Mouse (Mus musculus) heart, embryonic 15.5 days (tissue): ENCODE data around the gene Dmrt2. TPM values are rescaled to one million over a fixed set of nuclear protein-coding genes. Genes with fewer than 3 reads are reported as not detected.

ENCODE experiments used
- ATAC-seq: fragments of 200-750 bp; cut with Nextera tagmentation; replicated peaks from 2 replicates; pipeline ENCODE4 v1.8.0; 2017; ENCODE audit warnings: low read depth, moderate TSS enrichment; ENCODE audit not compliant: insufficient number of reproducible peaks, insufficient read depth, low FRiP score
- H3K27ac ChIP-seq: fragments of 300-500 bp; sonication (generic); 2 replicates; pipeline ENCODE4 v1.5.1; 2015; ENCODE audit warnings: mild to moderate bottlenecking, inconsistent platforms
- H3K27me3 ChIP-seq: fragments of 300-500 bp; sonication (generic); 2 replicates; pipeline ENCODE4 v1.6.1; 2015; ENCODE audit warnings: inconsistent platforms
- H3K36me3 ChIP-seq: fragments of 300-500 bp; sonication (generic); 2 replicates; pipeline ENCODE4 v1.6.1; 2015; ENCODE audit warnings: mild to moderate bottlenecking, inconsistent platforms
- H3K4me1 ChIP-seq: fragments of 300-500 bp; sonication (generic); replicated peaks from 2 replicates; pipeline ENCODE4 v1.6.1; 2015; ENCODE audit warnings: inconsistent platforms
- H3K4me2 ChIP-seq: fragments of 300-500 bp; sonication (generic); 2 replicates; pipeline ENCODE4 v1.6.1; 2015; ENCODE audit warnings: inconsistent platforms, mild to moderate bottlenecking, moderate library complexity
- H3K4me3 ChIP-seq: fragments of 300-500 bp; sonication (generic); 2 replicates; pipeline ENCODE4 v1.5.1; 2015; ENCODE audit warnings: mild to moderate bottlenecking, inconsistent platforms
- H3K9ac ChIP-seq: fragments of 300-500 bp; sonication (generic); 2 replicates; pipeline ENCODE4 v1.6.1; 2015; ENCODE audit warnings: mild to moderate bottlenecking, inconsistent platforms
- H3K9me3 ChIP-seq: fragments of 300-500 bp; sonication (generic); replicated peaks from 2 replicates; pipeline ENCODE4 v1.6.1; 2016; ENCODE audit warnings: inconsistent platforms
- WGBS: fragments of 180-500 bp; shearing (Covaris S2); methylation state at CpG from one replicate; pipeline ENCODE4 v1.1.7; 2015; ENCODE audit warnings: mixed read lengths; 5-methylcytosine and 5-hydroxymethylcytosine counted together
- polyA plus RNA-seq: library from polyadenylated mRNA; unstranded; fragments of >200 nt; fragmentation: Nextera tagmentation; extraction: Ambion mirVana; gene quantifications from 2 replicates; pipeline ENCODE4 v1.2.1, GENCODE M21; 2015

Dmrt2 gene
- polyA plus RNA-seq, 1 experiment from 2014 or later, result 0.79 TPM

- no peaks in the 10 kb centered on the region for H3K36me3 ChIP-seq
- 54% methylated on average over 12 of the region's 12 CpGs for WGBS
- no peak overlapping the region for H3K4me2 ChIP-seq
- H3K9me3 ChIP-seq, result no peaks in the 10 kb centered on the region
- 0 out of 2 replicates have a peak, but pooled peaks cover 9% of the 10 kb centered on the region for H3K27me3 ChIP-seq
- H3K4me1 ChIP-seq, result no peaks in the 10 kb centered on the region
- no peak for ATAC-seq
- H3K27ac ChIP-seq, result no peak overlapping the region
- H3K9ac ChIP-seq, result no peak overlapping the region
- H3K4me3 ChIP-seq, result no peak overlapping the region
Observed at GRCm38 (mm10) chr19:25654034-25654749, 18.0 kb upstream of the Dmrt2 start.

GRCm38 (mm10) chr19:25665486-25666339 is 6.5 kb upstream of the Dmrt2 start:
- Histone ChIP-seq H3K9me3 (no peaks in the 10 kb centered on the region), H3K4me1 (peaks cover 7% of the 10 kb centered on the region; the same call in 1 of the 2 replicates), H3K9ac (peak overlapping the region; percentile 31; the same call in 1 of the 2 replicates), H3K27ac (no peak overlapping the region), H3K4me3 (peak overlapping the region; percentile 10; the same call in 1 of the 2 replicates), H3K4me2 (peak overlapping the region; percentile 41), H3K27me3 (peaks cover 78% of the 10 kb centered on the region), H3K36me3 (no peaks in the 10 kb centered on the region)
- WGBS, result 4% methylated on average over 31 of the region's 31 CpGs
- ATAC-seq, result no peak

GRCm38 (mm10) chr19:25667836-25668235 is 4.4 kb upstream of the Dmrt2 start:
- 15% methylated on average over 4 of the region's 4 CpGs for WGBS
- Histone ChIP-seq H3K9ac (no peak overlapping the region), H3K4me1 (peaks cover 20% of the 10 kb centered on the region), H3K27ac (no peak overlapping the region), H3K27me3 (peaks cover 90% of the 10 kb centered on the region), H3K36me3 (no peaks in the 10 kb centered on the region), H3K9me3 (no peaks in the 10 kb centered on the region), H3K4me3 (no peak overlapping the region), H3K4me2 (no peak overlapping the region)
- ATAC-seq, result no peak

- peaks cover 36% of the 10 kb centered on the region for H3K4me1 ChIP-seq
- H3K9ac ChIP-seq, result no peak overlapping the region
- ATAC-seq, result no peak
- no peak overlapping the region for H3K4me2 ChIP-seq
- H3K36me3 ChIP-seq, result no peaks in the 10 kb centered on the region
- H3K4me3 ChIP-seq, result no peak overlapping the region
- no peak overlapping the region for H3K27ac ChIP-seq
- H3K27me3 ChIP-seq, result peaks cover 96% of the 10 kb centered on the region
- no peaks in the 10 kb centered on the region for H3K9me3 ChIP-seq
- 8% methylated on average over 3 of the region's 3 CpGs for WGBS
Observed at GRCm38 (mm10) chr19:25669593-25670248, 2.5 kb upstream of the Dmrt2 start.

GRCm38 (mm10) chr19:25670571-25671285 is 1.5 kb upstream of the Dmrt2 start:
- no peak for ATAC-seq
- no peak overlapping the region for H3K4me2 ChIP-seq

GRCm38 (mm10) chr19:25671681-25672080 is 530 bp upstream of the Dmrt2 start:
- Histone ChIP-seq H3K36me3 (no peaks in the 10 kb centered on the region), H3K4me1 (peaks cover 29% of the 10 kb centered on the region), H3K9me3 (no peaks in the 10 kb centered on the region)

More at GRCm38 (mm10) chr19:25670571-25671285, 1.5 kb upstream of the Dmrt2 start:
- H3K27me3 ChIP-seq, result peaks cover 96% of the 10 kb centered on the region
- H3K9ac ChIP-seq, result no peak overlapping the region
- 4% methylated on average over 17 of the region's 17 CpGs for WGBS
- peak overlapping the region; percentile 8; the same call in 1 of the 2 replicates for H3K4me3 ChIP-seq
- no peaks in the 10 kb centered on the region for H3K36me3 ChIP-seq
- H3K27ac ChIP-seq, result no peak overlapping the region
- peaks cover 34% of the 10 kb centered on the region for H3K4me1 ChIP-seq
- no peaks in the 10 kb centered on the region for H3K9me3 ChIP-seq

GRCm38 (mm10) chr19:25673224-25674055 is 1.2 kb downstream of the Dmrt2 start:
- peaks cover 29% of the 10 kb centered on the region for H3K4me1 ChIP-seq
- H3K36me3 ChIP-seq, result no peaks in the 10 kb centered on the region
- H3K27ac ChIP-seq, result no peak overlapping the region
- peak overlapping the region; percentile 93 for H3K4me2 ChIP-seq
- H3K4me3 ChIP-seq, result peak overlapping the region; percentile 59
- peak overlapping the region; percentile 37 for H3K9ac ChIP-seq
- WGBS, result under 1% methylated on average over 57 of the region's 66 CpGs
- ATAC-seq, result no peak
- H3K27me3 ChIP-seq, result peaks cover 95% of the 10 kb centered on the region
- no peaks in the 10 kb centered on the region for H3K9me3 ChIP-seq

More at GRCm38 (mm10) chr19:25671681-25672080, 530 bp upstream of the Dmrt2 start:
- no peak overlapping the region for H3K27ac ChIP-seq
- peak overlapping the region; percentile 93 for H3K4me2 ChIP-seq
- WGBS, result under 1% methylated on average over 14 of the region's 14 CpGs
- ATAC-seq, result no peak
- H3K27me3 ChIP-seq, result peaks cover 96% of the 10 kb centered on the region
- H3K9ac ChIP-seq, result no peak overlapping the region
- H3K4me3 ChIP-seq, result peak overlapping the region; percentile 59

GRCm38 (mm10) chr19:25674056-25674420 is 1.8 kb downstream of the Dmrt2 start:
- peaks cover 91% of the 10 kb centered on the region for H3K27me3 ChIP-seq
- ATAC-seq, result no peak
- peak overlapping the region; percentile 93 for H3K4me2 ChIP-seq
- H3K27ac ChIP-seq, result no peak overlapping the region
- peaks cover 29% of the 10 kb centered on the region for H3K4me1 ChIP-seq
- peak overlapping the region; percentile 59 for H3K4me3 ChIP-seq
- H3K9me3 ChIP-seq, result no peaks in the 10 kb centered on the region
- H3K36me3 ChIP-seq, result no peaks in the 10 kb centered on the region
- WGBS, result 3% methylated on average over 15 of the region's 15 CpGs
- H3K9ac ChIP-seq, result peak overlapping the region; percentile 37

GRCm38 (mm10) chr19:25674744-25675143 is 2.5 kb downstream of the Dmrt2 start:
- no peak overlapping the region for H3K27ac ChIP-seq
- H3K4me1 ChIP-seq, result peaks cover 29% of the 10 kb centered on the region
- no peaks in the 10 kb centered on the region for H3K9me3 ChIP-seq
- ATAC-seq, result no peak
- no peaks in the 10 kb centered on the region for H3K36me3 ChIP-seq
- peaks cover 88% of the 10 kb centered on the region for H3K27me3 ChIP-seq
- H3K4me3 ChIP-seq, result peak overlapping the region; percentile 59; the same call in 1 of the 2 replicates
- H3K9ac ChIP-seq, result no peak overlapping the region
- WGBS, result 3% methylated on average over 8 of the region's 8 CpGs
- H3K4me2 ChIP-seq, result 0 out of 2 replicates have a peak overlapping the region, but pooled peaks have one; percentile 93

GRCm38 (mm10) chr19:25675866-25676440 is 3.7 kb downstream of the Dmrt2 start:
- no peak overlapping the region for H3K4me3 ChIP-seq
- no peak for ATAC-seq
- 20% methylated on average over 9 of the region's 9 CpGs for WGBS
- no peaks in the 10 kb centered on the region for H3K36me3 ChIP-seq
- peaks cover 85% of the 10 kb centered on the region for H3K27me3 ChIP-seq
- H3K27ac ChIP-seq, result no peak overlapping the region
- no peak overlapping the region for H3K4me2 ChIP-seq
- H3K9ac ChIP-seq, result no peak overlapping the region
- H3K9me3 ChIP-seq, result no peaks in the 10 kb centered on the region
- H3K4me1 ChIP-seq, result peaks cover 29% of the 10 kb centered on the region
